Mouse (Mus musculus) myocyte (in vitro differentiated cells): ENCODE measurements at regions not wholly inside any gene's neighbourhood (a gene's known extent, or its start where the extent isn't known, plus 50 kb on each side); places are given as distances from the start of the nearest gene placed in this dataset.

Experiments used
- CEBPB ChIP-seq: IDR thresholded peaks from 2 replicates; pipeline ENCODE4 v1.6.1; 2011; ENCODE audit warnings: mild to moderate bottlenecking, moderate library complexity; ENCODE audit not compliant: poor library complexity, insufficient read depth, severe bottlenecking
- E2F4 ChIP-seq: IDR thresholded peaks from one replicate; pipeline ENCODE4 v1.6.1; 2011; ENCODE audit warnings: mild to moderate bottlenecking, control low read depth, moderate library complexity; ENCODE audit not compliant: insufficient read depth
- MAX ChIP-seq: IDR thresholded peaks from one replicate; pipeline ENCODE4 v1.6.1; 2011; ENCODE audit warnings: low read depth, mild to moderate bottlenecking, control low read depth
- MYOG ChIP-seq, 3 experiments: IDR thresholded peaks; one replicate each; pipeline ENCODE4 v1.6.1; 2011; ENCODE audit warnings: control low read depth in 2 of 3, low read depth in 2 of 3, mild to moderate bottlenecking in 2 of 3; ENCODE audit not compliant: insufficient read length in 2 of 3, control insufficient read depth in 1 of 3, insufficient read depth in 1 of 3
- POLR2A ChIP-seq: IDR thresholded peaks from one replicate; pipeline ENCODE4 v1.6.1; 2011; ENCODE audit warnings: low read depth, mild to moderate bottlenecking, control low read depth, moderate library complexity; ENCODE audit not compliant: insufficient read length
- POLR2AphosphoS2 ChIP-seq: IDR thresholded peaks from one replicate; pipeline ENCODE4 v1.6.1; 2011; ENCODE audit warnings: low read depth, control low read depth; ENCODE audit not compliant: insufficient read length
- TCF3 ChIP-seq: IDR thresholded peaks from one replicate; pipeline ENCODE4 v1.6.1; 2011; ENCODE audit warnings: low read depth, control low read depth; ENCODE audit not compliant: insufficient read length
- USF1 ChIP-seq: IDR thresholded peaks from one replicate; pipeline ENCODE4 v1.6.1; 2011; ENCODE audit warnings: low read depth, mild to moderate bottlenecking, control low read depth, moderate library complexity

DNA sequence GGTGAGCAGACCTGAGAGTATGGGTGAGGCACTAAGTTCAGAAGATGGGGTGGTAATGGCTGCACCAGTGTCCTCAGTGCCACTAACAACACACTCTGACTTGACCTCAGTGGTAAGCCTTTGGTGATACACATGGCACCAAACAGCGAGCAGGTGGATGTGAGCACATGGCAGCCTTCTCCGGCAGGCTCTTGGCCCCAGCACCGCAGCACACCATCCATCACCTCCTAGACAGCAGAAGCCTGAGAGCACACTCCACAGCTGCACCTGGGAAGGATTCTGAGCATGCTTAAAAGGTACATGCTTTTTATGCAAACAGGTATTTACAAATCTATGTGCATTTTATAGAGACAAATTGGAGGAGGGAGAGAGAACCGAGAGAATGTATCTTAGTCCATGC lies 223.7 kb downstream of the Lpin1 start:
- TF ChIP-seq POLR2A (no peak), USF1 (no peak), TCF3 (no peak), E2F4 (no peak), MAX (no peak), CEBPB (no peak), MYOG (IDR thresholded peaks at IDR 0.05; ENCODE audit: control insufficient read depth in 1 of 3, insufficient read depth in 1 of 3, insufficient read length in 2 of 3, low read depth in 2 of 3) (no peak), POLR2AphosphoS2 (no peak)
